In genomic region chr13:48931232-48931631, GRCm38 (mm10) we compare ENCODE assay signal across 15 mouse cellular contexts.
"Had no signal": no experiment of that assay in that cellular context is flagged by ENCODE, and none has a peak within 500 bp of the region (broad histone marks: within the 10 kb centered on the region; RNA-seq: fewer than 3 reads in every experiment).

No protein-coding gene starts in this region.

- H3K4me3 ChIP-seq: kidney, embryonic 15.5 days; limb, embryonic 15.5 days; liver, embryonic 12.5 days; neural tube, embryonic 13.5 days had no signal

- H3K27ac ChIP-seq: kidney, embryonic 15.5 days; limb, embryonic 15.5 days; liver, embryonic 12.5 days; neural tube, embryonic 13.5 days had no signal

- H3K27me3 ChIP-seq: kidney, embryonic 15.5 days; limb, embryonic 15.5 days; liver, embryonic 12.5 days; neural tube, embryonic 13.5 days had no signal

- ATAC-seq: liver, embryonic 12.5 days; midbrain, embryonic 16.5 days had no signal

- H3K9me3 ChIP-seq: kidney, embryonic 15.5 days; limb, embryonic 15.5 days; liver, embryonic 12.5 days; neural tube, embryonic 13.5 days had no signal

- H3K4me2 ChIP-seq: kidney, embryonic 15.5 days; limb, embryonic 15.5 days; liver, embryonic 12.5 days; lung, embryonic 14.5 days; midbrain, embryonic 11.5 days; neural tube, embryonic 13.5 days had no signal

- H3K4me1 ChIP-seq: kidney, embryonic 15.5 days; limb, embryonic 15.5 days; neural tube, embryonic 13.5 days had no signal

- H3K9ac ChIP-seq: kidney, embryonic 15.5 days; limb, embryonic 15.5 days; liver, embryonic 12.5 days; lung, embryonic 14.5 days; neural tube, embryonic 13.5 days had no signal

- DNase-seq: kidney, adult 2 months; kidney, postnatal 14 days; lung, embryonic 14.5 days; lung, postnatal 10 days; lung, postnatal 4 days; right cerebral cortex, adult 18-20 months; right cerebral cortex, postnatal 25 days; thymus, adult 18-20 months; thymus, postnatal 14 days had no signal
